Mouse (Mus musculus) ES-E14 (cell line): ENCODE results near the gene Spata32.

Source experiments
- CHD2 ChIP-seq: IDR thresholded peaks from 2 replicates; pipeline ENCODE4 v1.6.1; 2014; ENCODE audit warnings: mild to moderate bottlenecking, low read depth, low read length, inconsistent platforms
- HCFC1 ChIP-seq: IDR thresholded peaks from 2 replicates; pipeline ENCODE4 v1.6.1; 2012; ENCODE audit warnings: low read length, inconsistent platforms, borderline replicate concordance; ENCODE audit not compliant: insufficient read depth
- MAFK ChIP-seq: IDR thresholded peaks from 2 replicates; pipeline ENCODE4 v1.6.1; 2014; ENCODE audit warnings: mild to moderate bottlenecking, low read depth, low read length, inconsistent platforms; ENCODE audit not compliant: insufficient read depth
- ZC3H11A ChIP-seq: IDR thresholded peaks from 2 replicates; pipeline ENCODE4 v1.6.1; 2012; ENCODE audit warnings: low read depth, mild to moderate bottlenecking, inconsistent platforms, low read length, borderline replicate concordance
- ZNF384 ChIP-seq: IDR thresholded peaks from 2 replicates; pipeline ENCODE4 v1.6.1; 2012; ENCODE audit warnings: low read depth, low read length, inconsistent platforms

DNA sequence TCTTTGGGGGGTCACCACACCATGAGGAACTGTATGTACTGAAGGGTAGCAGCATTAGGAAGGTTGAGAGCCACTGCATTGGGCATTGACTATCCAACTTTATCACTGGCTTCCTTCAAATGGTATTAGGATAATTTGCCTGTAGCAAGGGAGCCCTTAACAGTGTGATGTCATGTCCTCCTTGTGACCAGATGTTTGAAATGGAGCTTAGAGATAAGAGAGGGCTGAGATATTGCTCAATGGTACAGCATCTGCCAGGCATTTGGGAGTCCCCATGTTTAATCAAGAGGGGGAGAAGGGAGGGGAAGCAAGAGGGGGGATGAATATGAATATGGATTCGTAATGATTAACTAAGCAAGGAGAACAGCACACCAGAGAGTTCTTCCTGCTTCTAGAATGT lies 2.9 kb downstream of the Spata32 start:
- no peak for TF ChIP-seq ZNF384
- no peak for TF ChIP-seq CHD2
- TF ChIP-seq ZC3H11A, result no peak
- no peak for TF ChIP-seq MAFK
- TF ChIP-seq HCFC1, result no peak
